ENCODE assay signal across 33 mouse cellular contexts in genomic region chr3:102764850-102765249, GRCm38 (mm10). TPM values are rescaled to one million over a fixed set of nuclear protein-coding genes. Genes with fewer than 3 reads are reported as not detected.
"Had no signal": no experiment of that assay in that cellular context is flagged by ENCODE, and none has a peak within 500 bp of the region (broad histone marks: within the 10 kb centered on the region; RNA-seq: fewer than 3 reads in every experiment).

No protein-coding gene starts in this region.

- H3K27me3 ChIP-seq: hindbrain, embryonic 13.5 days; hindbrain, embryonic 15.5 days; limb, embryonic 12.5 days; liver, embryonic 13.5 days; liver, embryonic 15.5 days had no signal

- H3K9ac ChIP-seq: limb, embryonic 12.5 days; liver, embryonic 13.5 days; liver, embryonic 15.5 days had no signal

- H3K27ac ChIP-seq: left cerebral cortex, adult 2 months; limb, embryonic 10.5 days; limb, embryonic 12.5 days; liver, embryonic 13.5 days; liver, embryonic 15.5 days had no signal

- H3K36me3 ChIP-seq: liver, embryonic 13.5 days; liver, embryonic 15.5 days had no signal

- DNase-seq: gastrocnemius, postnatal 14 days; gastrocnemius, postnatal 36 days; heart, adult 18-20 months; heart, postnatal 10 days; heart, postnatal 36 days; kidney, adult 18-20 months; kidney, adult 8-10 months; kidney, postnatal 10 days; kidney, postnatal 25 days; kidney, postnatal 4 days; liver; liver, embryonic 13.5 days had no signal

- H3K4me1 ChIP-seq: liver, embryonic 13.5 days; liver, embryonic 15.5 days had no signal

- H3K4me2 ChIP-seq: heart, embryonic 11.5 days; hindbrain, embryonic 13.5 days; limb, embryonic 12.5 days; liver, embryonic 11.5 days; liver, embryonic 13.5 days; liver, embryonic 15.5 days had no signal

- H3K9me3 ChIP-seq: hindbrain, embryonic 13.5 days; hindbrain, embryonic 15.5 days; limb, embryonic 10.5 days; limb, embryonic 12.5 days; liver, embryonic 13.5 days; liver, embryonic 15.5 days had no signal

- H3K4me3 ChIP-seq: hindbrain, embryonic 13.5 days; hindbrain, embryonic 15.5 days; layer of hippocampus, adult 2 months; left cerebral cortex, adult 2 months; limb, embryonic 10.5 days; limb, embryonic 12.5 days; liver, embryonic 13.5 days; liver, embryonic 15.5 days had no signal

RNA-seq across cellular contexts. Expression of gene Tshb, which starts 17.7 kb away (rescaled TPM):
- total RNA-seq: gastrocnemius, adult 18-20 months; gastrocnemius, adult 8-10 months; gastrocnemius, postnatal 14 days; gastrocnemius, postnatal 36 days; heart, adult 18-20 months; heart, adult 8-10 months; heart, postnatal 10 days; heart, postnatal 36 days; hematopoietic stem cell, adult 5-6 weeks; hindbrain, postnatal 0 days; layer of hippocampus, adult 2 months; layer of hippocampus, postnatal 10 days; layer of hippocampus, postnatal 25 days; left cerebral cortex, adult 2 months; left cerebral cortex, postnatal 14 days; left cerebral cortex, postnatal 36 days had no signal
- polyA plus RNA-seq: kidney, embryonic 14.5 days; kidney, embryonic 16.5 days; limb, embryonic 14.5 days; liver, embryonic 15.5 days had no signal
